Mouse (Mus musculus) bone marrow macrophage, adult 2 months (primary cell): ENCODE measurements at regions not wholly inside any gene's neighbourhood (a gene's known extent, or its start where the extent isn't known, plus 50 kb on each side); places are given as distances from the start of the nearest gene placed in this dataset.

Experiments
- CTCF ChIP-seq: IDR thresholded peaks from 2 replicates; pipeline ENCODE4 v1.5.1; 2012; ENCODE audit warnings: low read depth, mild to moderate bottlenecking, low read length, moderate library complexity
- POLR2A ChIP-seq: IDR thresholded peaks from 2 replicates; pipeline ENCODE4 v1.6.1; 2012; ENCODE audit warnings: mild to moderate bottlenecking, low read depth, low read length, borderline replicate concordance

- TF ChIP-seq CTCF, result no peak
- TF ChIP-seq POLR2A, result no peak
Measured at GRCm38 (mm10) chr14:46604156-46604885, 156.0 kb upstream of the Cdkn3 start.
